Mouse (Mus musculus) urinary bladder, adult 2 months (tissue): ENCODE data around the gene Nr1h2. TPM values are rescaled to one million over a fixed set of nuclear protein-coding genes. Genes with fewer than 3 reads are reported as not detected.
A peak's percentile ranks its signal among the peaks of the same experiment; 100 is the strongest.

ENCODE experiments used
- DNase-seq: peaks from one replicate; pipeline ENCODE4 v3.0.0; 2022; ENCODE audit warnings: low spot score
- polyA plus RNA-seq: library from polyadenylated mRNA; depleted of rRNA; stranded (reverse); fragments of >200 nt; gene quantifications from 2 replicates; pipeline ENCODE4 v1.2.3, GENCODE M21; 2012

Gene Nr1h2
- polyA plus RNA-seq, 1 experiment, result 89.0 TPM

GRCm38 (mm10) chr7:44584921-44585320 lies 31.2 kb upstream of the Nr1h2 start:
- no peak for DNase-seq

- no peak for DNase-seq
Observed at GRCm38 (mm10) chr7:44584265-44584804, 30.6 kb upstream of the Nr1h2 start.

GRCm38 (mm10) chr7:44583146-44583545 lies 29.4 kb upstream of the Nr1h2 start:
- DNase-seq, result no peak

- DNase-seq, result no peak
Observed at GRCm38 (mm10) chr7:44582709-44583108, 29.0 kb upstream of the Nr1h2 start.

- DNase-seq, result no peak
Observed at GRCm38 (mm10) chr7:44581637-44582036, 27.9 kb upstream of the Nr1h2 start.

GRCm38 (mm10) chr7:44576333-44576844 lies 22.6 kb upstream of the Nr1h2 start:
- no peak for DNase-seq

- DNase-seq, result no peak
Observed at GRCm38 (mm10) chr7:44572956-44573484, 19.3 kb upstream of the Nr1h2 start.

GRCm38 (mm10) chr7:44572213-44572701 lies 18.5 kb upstream of the Nr1h2 start, which contains the start of gene Napsa:
Napsa (plus strand) TSS chr7:44572380.
- no peak for DNase-seq

- DNase-seq, result no peak
Observed at GRCm38 (mm10) chr7:44571811-44572210, 18.1 kb upstream of the Nr1h2 start.

GRCm38 (mm10) chr7:44570989-44571388 lies 17.2 kb upstream of the Nr1h2 start:
- no peak for DNase-seq

GRCm38 (mm10) chr7:44568803-44569202 lies 15.1 kb upstream of the Nr1h2 start:
- DNase-seq, result no peak

GRCm38 (mm10) chr7:44565414-44565813 lies 11.7 kb upstream of the Nr1h2 start:
- no peak for DNase-seq

- DNase-seq, result no peak
Observed at GRCm38 (mm10) chr7:44564486-44564885, 10.7 kb upstream of the Nr1h2 start.

GRCm38 (mm10) chr7:44563284-44563683 lies 9.5 kb upstream of the Nr1h2 start:
- DNase-seq, result no peak

- no peak for DNase-seq
Observed at GRCm38 (mm10) chr7:44560435-44561400, 7.0 kb upstream of the Nr1h2 start.

GRCm38 (mm10) chr7:44557629-44558028 lies 3.9 kb upstream of the Nr1h2 start:
- DNase-seq, result no peak

- DNase-seq, result peak; percentile 53
Observed at GRCm38 (mm10) chr7:44553196-44553764, 471 bp downstream of the Nr1h2 start.

- DNase-seq, result no peak
Observed at GRCm38 (mm10) chr7:44552141-44552908, 1.4 kb downstream of the Nr1h2 start.

GRCm38 (mm10) chr7:44551731-44552130 lies 2.0 kb downstream of the Nr1h2 start:
- peak; percentile 21 for DNase-seq

GRCm38 (mm10) chr7:44551301-44551700 lies 2.5 kb downstream of the Nr1h2 start:
- no peak for DNase-seq

GRCm38 (mm10) chr7:44550409-44550678 lies 3.4 kb downstream of the Nr1h2 start:
- DNase-seq, result no peak
